Mouse (Mus musculus): ENCODE data around the gene Fos.

GRCm38 (mm10) chr12:85455065-85456058 is 18.3 kb upstream of the Fos start:
- TF ChIP-seq CTCF (IDR thresholded peaks at IDR 0.05; ENCODE audit: borderline replicate concordance, insufficient read depth, low read depth, low read length) (no peak), POLR2A (IDR thresholded peaks at IDR 0.05; ENCODE audit: borderline replicate concordance, insufficient read depth, low read length) (peak; percentile 41; the same call in 1 of the 2 replicates)

Measured in cerebellum, adult 2 months (tissue).